Mouse (Mus musculus) naive thymus-derived CD4-positive, alpha-beta T cell, adult 5 months (primary cell): ENCODE measurements around the gene Uchl1. TPM values are rescaled to one million over a fixed set of nuclear protein-coding genes. Genes with fewer than 3 reads are reported as not detected.

Experiments
- polyA plus RNA-seq: library from polyadenylated mRNA; unstranded; fragments of 100-300 nt; shearing (Covaris generic); gene quantifications from one replicate; pipeline ENCODE4 v1.2.1, GENCODE M21; 2017

Gene Uchl1
- polyA plus RNA-seq: not detected

GRCm38 (mm10) chr5:66675983-66676382 is at the start of gene Uchl1:
Gene Uchl1 (plus strand): TSS chr5:66676091.

Other genes starting within 250 kb of the Uchl1 start
- 6.7 TPM for gene Apbb2, start 57.3 kb upstream of the Uchl1 start, polyA plus RNA-seq
- not detected for gene Limch1, start 69.7 kb downstream of the Uchl1 start, polyA plus RNA-seq